Mouse (Mus musculus) small intestine, adult 2 months (tissue): ENCODE results near the gene Hs2st1.

Experiments used
- CTCF ChIP-seq: fragments of 200-500 bp; IDR thresholded peaks from 2 replicates; pipeline ENCODE4 v1.5.1; 2012; ENCODE audit warnings: low read depth, mild to moderate bottlenecking, control low read depth, inconsistent platforms, low read length, moderate library complexity, mixed read lengths; ENCODE audit not compliant: insufficient replicate concordance, insufficient read length; ENCODE audit errors: extremely low read depth
- POLR2A ChIP-seq: fragments of 200-500 bp; IDR thresholded peaks from 2 replicates; pipeline ENCODE4 v1.6.1; 2012; ENCODE audit warnings: low read depth, mild to moderate bottlenecking, control low read depth, inconsistent platforms, low read length, moderate library complexity

GRCm38 (mm10) chr3:144386446-144386845, 183.5 kb downstream of the Hs2st1 start:
- no peak for TF ChIP-seq POLR2A
- no peak for TF ChIP-seq CTCF
